Mouse (Mus musculus) midbrain, postnatal 0 days (tissue): ENCODE measurements around the gene Zfp618. TPM values are rescaled to one million over a fixed set of nuclear protein-coding genes. Genes with fewer than 3 reads are reported as not detected.

Experiments used
- ATAC-seq: fragments of 200-750 bp; cut with Nextera tagmentation; 2 replicates; pipeline ENCODE4 v1.8.0; 2017; ENCODE audit warnings: moderate number of reproducible peaks, mild to moderate bottlenecking, moderate TSS enrichment, moderate library complexity; ENCODE audit not compliant: low FRiP score
- DNase-seq: peaks from one replicate; pipeline ENCODE4 v3.0.0-alpha.2; 2015; ENCODE audit warnings: low spot score
- H3K27ac ChIP-seq: fragments of 300-500 bp; sonication (generic); 2 replicates; pipeline ENCODE4 v1.5.1; 2014; ENCODE audit warnings: low read depth, mild to moderate bottlenecking, low read length, mixed read lengths
- H3K27me3 ChIP-seq: fragments of 300-500 bp; sonication (generic); 2 replicates; pipeline ENCODE4 v1.6.1; 2014; ENCODE audit warnings: low read length, control low read depth, mixed read lengths; ENCODE audit not compliant: insufficient read depth
- H3K36me3 ChIP-seq: fragments of 300-500 bp; sonication (generic); 2 replicates; pipeline ENCODE4 v1.6.1; 2014; ENCODE audit warnings: low read length, control low read depth, mixed read lengths; ENCODE audit not compliant: insufficient read depth
- H3K4me1 ChIP-seq: fragments of 300-500 bp; sonication (generic); 2 replicates; pipeline ENCODE4 v1.6.1; 2014; ENCODE audit warnings: mild to moderate bottlenecking, control low read depth, antibody characterized with exemption, low read length, mixed read lengths; ENCODE audit not compliant: insufficient read depth
- H3K4me2 ChIP-seq: fragments of 300-500 bp; sonication (generic); 2 replicates; pipeline ENCODE4 v1.6.1; 2014; ENCODE audit warnings: low read depth, mild to moderate bottlenecking, low read length, mixed read lengths; ENCODE audit not compliant: poor library complexity, severe bottlenecking
- H3K4me3 ChIP-seq: fragments of 300-500 bp; sonication (generic); 2 replicates; pipeline ENCODE4 v1.5.1; 2014; ENCODE audit warnings: low read depth, mild to moderate bottlenecking, low read length, moderate library complexity
- H3K9ac ChIP-seq: fragments of 300-500 bp; sonication (generic); replicated peaks from 2 replicates; pipeline ENCODE4 v1.6.1; 2014; ENCODE audit warnings: mild to moderate bottlenecking, low read length, moderate library complexity, mixed read lengths; ENCODE audit not compliant: poor library complexity, severe bottlenecking
- H3K9me3 ChIP-seq: fragments of 300-500 bp; sonication (generic); 2 replicates; pipeline ENCODE4 v1.6.1; 2016; ENCODE audit warnings: low read length, control low read depth
- CTCF ChIP-seq: IDR thresholded peaks from 2 replicates; pipeline ENCODE4 v1.5.1; 2016; ENCODE audit warnings: antibody characterized with exemption, mild to moderate bottlenecking
- WGBS: fragments of 180-500 bp; shearing (Covaris S2); extraction: QIAGEN DNeasy Blood & Tissue Kit; methylation state at CpG from one replicate; pipeline ENCODE4 v1.1.7; 2014; 5-methylcytosine and 5-hydroxymethylcytosine counted together
- polyA plus RNA-seq: library from polyadenylated mRNA; unstranded; fragments of >200 nt; fragmentation: Nextera tagmentation; extraction: Ambion mirVana; gene quantifications from 2 replicates; pipeline ENCODE4 v1.2.1, GENCODE M21; 2015
- total RNA-seq: library from RNA; depleted of rRNA; stranded (reverse); fragments of >200 nt; gene quantifications from 2 replicates; pipeline ENCODE4 v1.2.3, GENCODE M21; 2014

Zfp618 gene
- total and polyA plus RNA-seq, 2 experiments from 2014 or later = 18.2 to 32.4 TPM

DNA sequence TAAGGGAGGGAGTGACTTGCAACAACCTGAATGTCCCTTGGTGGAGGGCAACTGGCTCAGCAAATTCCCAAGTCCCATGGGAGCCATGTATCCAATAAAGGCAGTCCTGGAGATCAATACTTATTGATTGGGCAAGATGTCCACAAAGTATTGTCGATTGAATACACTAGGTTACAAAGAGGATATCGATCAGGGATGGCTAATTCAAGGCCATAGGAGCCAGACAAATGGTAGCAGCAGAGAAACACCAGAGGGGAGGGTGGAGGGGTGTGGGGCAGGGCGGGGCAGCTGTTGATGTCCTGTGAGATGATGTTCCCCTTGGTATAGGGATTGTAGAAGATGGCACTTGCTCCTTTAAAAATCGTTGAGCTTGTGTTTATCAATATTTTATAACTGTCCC lies 136.7 kb downstream of the Zfp618 start:
- Histone ChIP-seq H3K4me2 (no peak overlapping the region), H3K36me3 (peaks cover 20% of the 10 kb centered on the region), H3K4me3 (no peak overlapping the region), H3K27me3 (no peaks in the 10 kb centered on the region), H3K4me1 (no peaks in the 10 kb centered on the region), H3K9me3 (no peaks in the 10 kb centered on the region), H3K27ac (no peak overlapping the region), H3K9ac (no peak overlapping the region)
- DNase-seq = no peak
- no peak for TF ChIP-seq CTCF
- ATAC-seq = no peak
- 87% methylated on average over 4 of the region's 4 CpGs for WGBS

DNA sequence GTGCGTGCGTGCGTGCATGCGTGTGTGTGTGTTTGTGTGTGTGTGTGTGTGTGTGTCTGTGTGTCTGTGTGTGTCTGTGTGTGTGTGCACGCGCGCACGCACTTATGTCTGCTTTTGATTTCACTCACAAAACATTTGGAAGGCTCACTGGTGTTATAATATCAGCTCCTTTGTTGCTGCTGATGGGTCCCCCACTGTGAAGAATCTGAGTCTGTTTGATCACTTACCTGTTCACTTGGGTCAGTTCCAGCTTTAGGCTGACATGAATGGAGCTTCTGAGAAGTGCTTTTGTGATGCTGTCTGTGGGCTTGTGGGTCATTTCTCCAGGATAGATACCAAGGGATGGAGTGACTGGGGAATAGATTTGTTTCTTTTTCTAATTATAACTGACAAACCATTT lies 140.3 kb downstream of the Zfp618 start:
- H3K4me2 ChIP-seq = no peak overlapping the region
- WGBS = 90% methylated on average over 8 of the region's 8 CpGs
- no peak overlapping the region for H3K9ac ChIP-seq
- H3K36me3 ChIP-seq = peaks cover 16% of the 10 kb centered on the region; the same call in 1 of the 2 replicates
- no peak overlapping the region for H3K4me3 ChIP-seq
- ATAC-seq = no peak
- TF ChIP-seq CTCF = no peak
- no peak overlapping the region for H3K27ac ChIP-seq
- no peaks in the 10 kb centered on the region for H3K9me3 ChIP-seq
- peak; percentile 2 for DNase-seq
- H3K4me1 ChIP-seq = no peaks in the 10 kb centered on the region
- H3K27me3 ChIP-seq = no peaks in the 10 kb centered on the region

DNA sequence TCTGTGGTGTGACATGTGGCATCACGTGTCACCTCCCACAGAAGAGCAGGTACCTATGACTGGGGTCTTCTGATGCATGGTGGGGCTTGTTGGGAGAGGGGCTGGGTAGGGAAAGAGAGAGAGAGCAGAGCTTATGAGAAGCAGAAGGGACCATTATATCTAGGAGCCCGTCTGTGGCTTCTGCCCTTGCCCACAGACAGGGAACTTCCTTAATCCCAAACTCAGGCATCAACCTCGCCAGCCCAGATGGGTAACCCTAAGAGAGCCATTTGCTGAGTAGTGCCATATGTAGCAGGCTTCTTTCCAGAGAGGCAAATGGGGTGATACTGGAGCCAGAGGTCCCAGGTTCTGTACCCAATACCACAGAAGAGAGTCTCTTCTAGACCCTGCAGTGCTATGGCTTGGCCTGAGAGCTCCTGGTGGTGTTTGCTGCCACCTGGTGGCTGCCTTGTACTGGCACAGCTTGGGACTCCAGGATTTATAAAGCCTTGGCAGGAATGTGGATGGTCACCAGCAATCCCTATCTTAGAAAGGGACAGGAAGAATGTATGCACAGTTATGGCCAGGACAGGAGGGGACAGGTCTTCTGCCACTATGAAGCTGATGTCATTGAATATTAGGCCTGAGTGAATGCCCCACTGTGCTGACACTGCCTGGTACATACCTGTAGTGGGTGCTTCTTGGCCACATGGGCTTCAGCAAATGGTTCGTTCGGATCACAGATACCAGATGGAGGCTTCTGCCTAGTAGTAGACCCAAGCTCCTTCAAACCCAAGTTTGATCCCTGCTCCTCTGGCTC lies 153.5 kb downstream of the Zfp618 start:
- Histone ChIP-seq H3K4me1 (no peaks in the 10 kb centered on the region), H3K4me2 (no peak overlapping the region), H3K36me3 (peaks cover 31% of the 10 kb centered on the region; the same call in 1 of the 2 replicates), H3K27me3 (no peaks in the 10 kb centered on the region), H3K4me3 (no peak overlapping the region), H3K9ac (no peak overlapping the region), H3K27ac (no peak overlapping the region), H3K9me3 (no peaks in the 10 kb centered on the region)
- WGBS = 83% methylated on average over 5 of the region's 5 CpGs
- TF ChIP-seq CTCF = peak; percentile 99
- peak; percentile 87 for ATAC-seq
- DNase-seq = peak; percentile 93

DNA sequence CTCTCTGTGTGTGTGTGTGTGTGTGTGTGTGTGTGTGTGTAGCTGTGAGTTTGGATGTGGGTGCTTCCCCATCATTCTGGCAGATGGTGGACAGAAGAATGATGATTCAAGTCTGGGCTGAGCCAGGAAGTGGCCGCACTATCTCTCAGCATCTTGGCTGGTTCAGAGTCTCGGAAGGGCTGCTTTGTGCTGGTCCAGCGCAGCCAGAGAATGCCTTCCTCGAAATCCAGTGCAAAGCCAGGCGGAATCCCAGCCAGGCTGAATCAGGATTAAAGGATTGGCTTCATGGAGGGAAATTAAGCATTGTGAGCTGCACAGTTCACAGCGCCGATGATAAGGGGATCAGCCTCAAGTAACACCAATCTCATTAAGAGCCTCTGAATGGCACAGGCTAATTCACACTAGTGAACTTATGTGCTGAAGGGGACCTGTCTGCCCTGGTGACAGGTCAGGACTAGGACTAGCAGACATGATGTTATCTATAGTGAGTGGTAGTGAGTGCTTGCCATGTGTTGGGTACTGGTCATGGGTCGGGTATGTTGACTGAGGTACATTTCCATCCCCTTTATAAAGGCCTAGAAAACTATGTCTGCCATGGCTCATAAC lies 159.6 kb downstream of the Zfp618 start:
- no peak overlapping the region for H3K4me2 ChIP-seq
- TF ChIP-seq CTCF = no peak
- no peaks in the 10 kb centered on the region for H3K4me1 ChIP-seq
- peak; percentile 13; the same call in 1 of the 2 replicates for ATAC-seq
- no peak overlapping the region for H3K27ac ChIP-seq
- no peaks in the 10 kb centered on the region for H3K27me3 ChIP-seq
- no peak overlapping the region for H3K4me3 ChIP-seq
- DNase-seq = peak; percentile 29
- no peaks in the 10 kb centered on the region for H3K9me3 ChIP-seq
- H3K9ac ChIP-seq = no peak overlapping the region
- WGBS = 19% methylated on average over 8 of the region's 8 CpGs
- H3K36me3 ChIP-seq = 0 out of 2 replicates have a peak, but pooled peaks cover 20% of the 10 kb centered on the region

DNA sequence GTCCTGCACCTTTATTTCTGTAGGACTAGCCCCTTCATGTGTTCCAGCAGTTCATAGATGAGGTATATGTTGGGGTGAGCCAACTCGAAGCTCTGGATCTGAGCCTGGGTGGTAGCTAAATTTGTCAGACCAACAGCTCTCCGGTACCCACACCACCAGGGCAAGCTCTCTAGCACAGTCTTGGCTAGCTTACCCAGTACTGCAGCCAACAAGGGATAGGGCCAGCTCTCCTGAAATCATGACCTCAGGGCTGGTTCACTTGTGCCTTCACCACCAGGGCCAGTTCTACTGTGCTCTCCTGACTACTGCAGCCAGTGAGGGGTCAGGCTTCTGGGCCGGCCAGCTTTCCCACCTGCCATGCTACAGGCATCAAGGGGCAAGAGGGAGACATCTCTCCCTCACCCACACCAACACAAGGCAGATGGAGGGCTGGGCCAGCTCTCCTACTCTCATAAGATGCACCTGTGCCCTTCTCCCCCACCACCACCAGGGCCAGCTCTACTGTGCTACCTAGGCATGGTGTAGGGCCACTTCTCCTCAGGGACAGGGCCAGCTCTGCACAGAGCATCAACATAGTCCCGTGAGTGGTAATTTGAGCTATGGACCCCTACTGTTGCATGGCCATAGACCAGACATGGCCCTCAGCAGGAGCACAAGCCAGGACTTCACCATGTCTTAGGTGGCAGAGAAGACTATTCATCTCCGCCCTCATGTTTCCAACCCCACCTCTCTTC lies 164.7 kb downstream of the Zfp618 start:
- Histone ChIP-seq H3K27me3 (no peaks in the 10 kb centered on the region), H3K9ac (no peak overlapping the region), H3K27ac (no peak overlapping the region), H3K4me2 (no peak overlapping the region), H3K9me3 (no peaks in the 10 kb centered on the region), H3K4me1 (no peaks in the 10 kb centered on the region), H3K36me3 (peaks cover 30% of the 10 kb centered on the region), H3K4me3 (no peak overlapping the region)
- DNase-seq = no peak
- peak; percentile 35; the same call in 1 of the 2 replicates for ATAC-seq
- 97% methylated on average over 5 of the region's 5 CpGs for WGBS
- TF ChIP-seq CTCF = no peak
